Mouse (Mus musculus): Measurements from ENCODE around the gene Cntfr.

DNA sequence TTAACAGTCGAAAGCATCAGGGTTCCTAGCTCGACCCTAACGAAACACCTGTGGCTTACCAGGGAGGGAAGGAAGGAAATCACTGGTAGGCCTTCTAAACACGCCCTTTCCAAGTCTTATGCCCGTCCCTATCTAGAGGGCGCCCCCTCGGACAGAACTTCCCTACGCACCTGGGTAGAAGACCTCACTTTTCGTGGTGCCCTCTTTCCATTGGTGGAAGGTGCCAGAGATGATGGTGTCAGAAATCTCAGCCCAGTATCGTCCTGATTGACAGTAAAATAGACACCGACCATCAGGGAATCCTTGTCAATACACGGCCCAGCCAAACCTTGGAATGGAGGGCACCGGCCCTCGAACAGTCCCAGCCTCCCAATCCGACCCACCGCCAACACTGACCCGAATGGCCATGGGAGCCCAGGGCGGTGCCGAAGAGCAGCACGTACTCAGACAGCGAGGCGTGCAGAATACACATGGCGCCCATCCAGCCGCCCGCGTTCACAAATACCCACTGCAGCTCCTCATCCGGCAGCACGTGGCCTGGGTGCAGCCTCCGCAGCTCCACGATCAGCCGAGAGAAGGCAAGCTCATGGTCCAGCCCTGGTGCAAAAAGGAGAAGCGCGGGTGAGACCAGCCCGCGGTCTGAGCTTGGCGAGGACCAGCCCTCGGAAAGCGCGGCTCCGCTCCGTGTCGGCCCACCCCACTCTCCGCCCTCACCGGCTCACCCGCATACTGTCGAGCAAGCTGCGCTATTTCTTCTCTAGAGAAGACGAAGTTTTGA, 43.7 kb upstream of the Cntfr start:
- TF ChIP-seq CTCF (IDR thresholded peaks at IDR 0.05; ENCODE audit: low read depth, low read length), result no peak
- no peak for TF ChIP-seq POLR2A (IDR thresholded peaks at IDR 0.05; ENCODE audit: borderline replicate concordance, low read depth, low read length)
